Mouse (Mus musculus): ENCODE data around the gene Ahctf1.

Gene Ahctf1

DNA sequence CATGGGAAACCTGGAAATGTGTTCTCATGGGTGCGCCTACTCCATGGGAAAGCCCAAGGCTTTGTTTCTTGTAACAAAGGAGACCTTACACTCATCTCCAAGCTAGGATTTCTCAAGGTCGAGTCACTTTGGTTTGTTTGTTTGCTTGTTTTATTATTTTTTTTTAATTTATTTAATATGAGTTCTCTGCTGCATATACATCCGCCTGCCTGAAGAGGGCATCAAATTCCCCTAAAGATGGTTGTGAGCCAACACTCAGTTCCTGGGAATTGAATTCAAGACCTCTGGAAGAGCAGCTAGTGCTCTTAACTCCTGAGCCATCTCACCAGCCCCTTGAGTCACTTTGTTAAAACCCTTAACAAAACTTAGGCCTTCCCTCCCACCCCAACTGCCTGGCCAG lies 90.1 kb downstream of the Ahctf1 start:
- DNase-seq = no peak

DNA sequence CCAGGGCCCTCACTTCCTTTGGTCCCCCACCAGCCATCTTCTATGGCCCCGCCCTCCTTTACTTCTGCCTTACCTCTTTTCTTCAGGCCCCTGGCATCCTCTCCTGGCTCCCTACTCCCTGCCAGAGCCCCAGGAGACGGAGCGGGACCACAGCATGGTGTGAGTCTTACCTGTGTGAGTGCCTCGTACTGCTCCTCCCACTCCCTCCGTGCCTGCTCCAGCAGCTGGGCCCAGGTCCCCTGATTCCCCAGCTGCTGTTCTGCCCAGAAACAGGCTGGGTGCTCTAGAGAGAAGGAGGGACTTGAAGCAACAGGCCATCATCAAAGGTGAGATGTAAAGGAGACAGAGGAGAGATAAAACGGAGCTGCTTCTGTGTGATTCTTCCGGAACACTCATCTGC lies 90.8 kb downstream of the Ahctf1 start:
- no peak for DNase-seq

DNA sequence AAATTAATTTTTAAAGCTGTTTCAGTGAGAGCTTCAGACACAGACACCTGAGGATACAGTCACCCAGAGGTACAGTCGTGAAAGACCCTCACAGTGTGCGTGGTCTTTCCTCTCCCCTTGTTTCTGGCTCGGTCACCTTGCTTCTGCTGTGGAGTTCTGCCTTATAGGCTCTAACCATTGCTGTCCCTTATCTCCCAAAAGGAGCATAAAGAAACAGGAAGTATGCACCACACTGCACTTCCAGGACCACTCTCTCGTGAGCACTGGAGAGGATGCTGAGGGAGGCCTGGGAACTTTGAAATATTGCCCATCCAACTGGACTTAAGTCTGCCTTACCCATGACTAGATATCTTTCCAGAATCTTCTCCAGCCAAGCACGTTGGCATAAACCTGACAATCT lies 92.7 kb downstream of the Ahctf1 start:
- no peak for DNase-seq

DNA sequence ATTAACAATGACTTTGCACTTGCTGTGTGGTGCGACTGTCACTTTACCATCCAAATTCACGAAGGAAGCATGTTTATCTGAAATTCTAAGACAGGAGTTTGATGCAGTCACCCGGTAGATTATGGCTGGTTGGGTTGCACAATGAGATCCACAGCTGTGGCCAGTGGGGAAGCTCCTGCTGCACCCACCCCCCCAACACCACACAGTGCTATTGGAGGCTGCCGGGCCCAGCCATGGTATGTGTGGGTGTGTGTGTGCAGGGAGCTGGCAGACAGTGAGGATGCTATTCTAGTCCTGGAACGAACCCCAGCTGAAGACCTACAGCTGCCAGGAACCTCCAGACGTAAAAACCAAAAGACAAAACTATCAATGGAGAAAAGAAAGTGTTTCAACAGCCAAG lies 94.1 kb downstream of the Ahctf1 start:
- peak; percentile 37 for DNase-seq

DNA sequence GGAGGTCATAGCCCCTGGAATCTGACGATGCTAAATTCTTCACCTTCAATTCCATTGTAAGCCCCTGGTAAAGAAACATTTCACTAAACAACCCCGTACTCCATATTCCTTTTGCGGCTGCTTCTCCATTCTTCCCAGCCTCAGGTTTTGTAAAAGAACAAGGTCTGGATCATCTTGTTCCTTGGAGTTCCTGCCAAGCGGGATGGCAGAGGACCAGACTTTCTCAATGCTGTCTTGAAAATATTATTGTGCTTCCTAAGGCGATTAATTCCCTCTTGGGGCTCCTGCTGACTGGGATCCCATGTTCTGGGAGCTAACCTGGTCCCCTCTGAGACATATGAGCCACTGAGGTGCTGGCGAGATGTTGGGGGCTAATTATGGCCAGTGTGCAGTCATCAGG lies 98.3 kb downstream of the Ahctf1 start:
- peak; percentile 48 for DNase-seq

DNA sequence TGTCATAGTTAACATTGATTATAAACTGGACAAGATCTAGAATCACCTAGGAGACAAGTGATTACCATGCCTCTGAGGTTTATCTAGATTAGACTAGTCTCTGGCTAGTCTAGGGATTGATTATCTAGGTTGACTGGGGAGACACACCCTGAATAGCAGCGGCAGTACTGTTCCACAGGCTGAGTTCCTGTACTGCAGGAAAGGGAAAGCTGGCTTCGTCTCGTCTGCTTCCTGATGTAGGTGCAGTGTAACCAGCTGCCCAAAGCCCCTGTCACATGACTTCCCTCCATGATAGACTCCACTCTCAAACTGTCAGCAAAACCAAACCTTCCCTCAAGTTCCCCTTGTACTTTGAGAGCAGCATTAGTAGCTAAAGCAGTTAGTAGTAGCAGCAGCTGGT lies 99.3 kb downstream of the Ahctf1 start:
- no peak for DNase-seq

Data from lung, postnatal 14 days (tissue).